Mouse (Mus musculus) bone marrow, adult 2 months (tissue): ENCODE measurements around the gene Pde9a.

Source experiments
- CTCF ChIP-seq: fragments of 200-500 bp; IDR thresholded peaks from 2 replicates; pipeline ENCODE4 v1.5.1; 2011; ENCODE audit warnings: low read length, control low read depth; ENCODE audit not compliant: control insufficient read depth, insufficient read depth
- POLR2A ChIP-seq: fragments of 200-500 bp; IDR thresholded peaks from 2 replicates; pipeline ENCODE4 v1.6.1; 2011; ENCODE audit warnings: low read depth, mild to moderate bottlenecking, control low read depth, low read length, borderline replicate concordance; ENCODE audit not compliant: control insufficient read depth

GRCm38 (mm10) chr17:31466854-31467253 is 80.8 kb downstream of the Pde9a start:
- TF ChIP-seq CTCF (peak; percentile 49; the same call in 1 of the 2 replicates), POLR2A (no peak)
